Mouse (Mus musculus) liver, postnatal 0 days (tissue): ENCODE measurements around the gene Lhfpl5.

ENCODE experiments used
- CTCF ChIP-seq: sonication (generic); IDR thresholded peaks from 2 replicates; pipeline ENCODE4 v1.5.1; 2016; ENCODE audit warnings: antibody characterized with exemption, low read depth
- EP300 ChIP-seq: IDR thresholded peaks from 2 replicates; pipeline ENCODE4 v1.6.1; 2016; ENCODE audit warnings: antibody characterized with exemption, low read depth, mild to moderate bottlenecking

GRCm38 (mm10) chr17:28629125-28629524 is 53.7 kb downstream of the Lhfpl5 start:
- TF ChIP-seq CTCF (peak; percentile 29), EP300 (no peak)
